Mouse (Mus musculus) ES-Bruce4 (cell line): Measurements from ENCODE around the gene Lta. TPM values are rescaled to one million over a fixed set of nuclear protein-coding genes. Genes with fewer than 3 reads are reported as not detected.
"Not testable (repeated sequence)": the region's sequence is repeated elsewhere in the genome, so short reads cannot be mapped to it uniquely, and the experiment has no call there.

Experiments
- H3K27ac ChIP-seq: 2 replicates; pipeline ENCODE4 v1.5.1; 2012; ENCODE audit warnings: low read length, inconsistent platforms; ENCODE audit not compliant: insufficient read depth
- H3K27me3 ChIP-seq: 2 replicates; pipeline ENCODE4 v1.6.1; 2012; ENCODE audit warnings: mild to moderate bottlenecking, low read length, inconsistent platforms; ENCODE audit not compliant: control insufficient read depth, poor library complexity, insufficient read depth, severe bottlenecking
- H3K36me3 ChIP-seq: 2 replicates; pipeline ENCODE4 v1.6.1; 2012; ENCODE audit warnings: inconsistent platforms, mild to moderate bottlenecking, low read length, moderate library complexity; ENCODE audit not compliant: control insufficient read depth, poor library complexity, insufficient read depth, severe bottlenecking
- H3K4me1 ChIP-seq: one replicate; pipeline ENCODE4 v1.8.1; 2011; ENCODE audit warnings: low read length; ENCODE audit not compliant: control insufficient read depth, insufficient read depth
- H3K4me3 ChIP-seq: 2 replicates; pipeline ENCODE4 v1.5.1; 2011; ENCODE audit warnings: low read depth, mild to moderate bottlenecking, low read length
- H3K9ac ChIP-seq: 2 replicates; pipeline ENCODE4 v1.6.1; 2012; ENCODE audit warnings: low read depth, mild to moderate bottlenecking, inconsistent platforms; ENCODE audit not compliant: poor library complexity, severe bottlenecking
- H3K9me3 ChIP-seq: replicated peaks from 2 replicates; pipeline ENCODE4 v1.6.1; 2012; ENCODE audit warnings: mild to moderate bottlenecking, low read length, inconsistent platforms; ENCODE audit not compliant: control insufficient read depth, poor library complexity, insufficient read depth, severe bottlenecking
- CTCF ChIP-seq: IDR thresholded peaks from one replicate; pipeline ENCODE4 v1.8.1; 2011; ENCODE audit warnings: low read depth, low read length
- EP300 ChIP-seq: IDR thresholded peaks from 2 replicates; pipeline ENCODE4 v1.6.1; 2011; ENCODE audit warnings: low read depth, low read length; ENCODE audit not compliant: insufficient read depth
- POLR2A ChIP-seq: IDR thresholded peaks from one replicate; pipeline ENCODE4 v1.8.1; 2011; ENCODE audit warnings: low read length; ENCODE audit not compliant: insufficient read depth
- polyA plus RNA-seq: library from polyadenylated mRNA; stranded (reverse); fragments of >200 nt; gene quantifications from 2 replicates; pipeline ENCODE4 v1.2.4, GENCODE M21; 2011; ENCODE audit warnings: low read depth; ENCODE audit not compliant: missing spikeins, insufficient read depth, insufficient read length

Gene Lta
- polyA plus RNA-seq, 1 experiment: not detected

DNA sequence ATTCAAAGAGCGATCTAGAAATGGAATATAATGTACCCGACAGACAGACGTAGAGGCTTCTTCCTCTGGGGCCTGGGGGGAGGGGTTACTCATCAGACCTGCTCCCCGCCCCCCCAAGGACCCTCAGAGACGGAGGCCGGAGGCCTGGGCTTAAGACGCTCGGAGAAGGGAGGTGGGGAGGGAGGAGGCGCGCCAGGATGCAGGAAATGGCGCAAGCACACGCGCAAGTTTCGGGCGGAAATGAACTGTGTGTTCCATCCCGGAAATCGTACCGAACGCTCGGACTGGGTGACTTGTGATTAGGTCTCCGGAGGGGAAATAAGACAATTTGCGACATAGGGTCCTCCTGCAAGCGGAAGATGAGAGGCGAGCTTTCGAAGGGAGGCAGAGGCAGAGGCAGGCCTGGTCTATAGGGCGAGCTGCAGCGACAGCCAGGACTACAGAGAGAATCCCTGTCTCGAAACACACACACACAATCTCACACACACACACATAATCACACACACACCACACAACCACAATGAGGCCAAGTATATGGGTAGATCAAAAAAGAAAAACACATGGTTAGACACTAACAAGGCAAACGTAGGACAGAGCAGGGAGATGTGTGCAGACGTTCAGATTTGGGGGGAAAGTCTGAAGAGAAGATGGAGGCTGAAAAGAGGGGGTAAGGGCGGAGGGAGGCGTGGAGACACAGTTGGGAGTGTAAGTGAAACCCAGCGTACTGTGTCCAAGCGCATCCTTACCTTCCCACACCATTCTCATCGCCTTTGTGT, 30.7 kb upstream of the Lta start, which contains the start of gene Nfkbil1:
Gene Nfkbil1, minus strand, starts transcription at position 179 of the 776 bp plus-strand sequence.
- no peaks in the 10 kb centered on the region for H3K27me3 ChIP-seq

DNA sequence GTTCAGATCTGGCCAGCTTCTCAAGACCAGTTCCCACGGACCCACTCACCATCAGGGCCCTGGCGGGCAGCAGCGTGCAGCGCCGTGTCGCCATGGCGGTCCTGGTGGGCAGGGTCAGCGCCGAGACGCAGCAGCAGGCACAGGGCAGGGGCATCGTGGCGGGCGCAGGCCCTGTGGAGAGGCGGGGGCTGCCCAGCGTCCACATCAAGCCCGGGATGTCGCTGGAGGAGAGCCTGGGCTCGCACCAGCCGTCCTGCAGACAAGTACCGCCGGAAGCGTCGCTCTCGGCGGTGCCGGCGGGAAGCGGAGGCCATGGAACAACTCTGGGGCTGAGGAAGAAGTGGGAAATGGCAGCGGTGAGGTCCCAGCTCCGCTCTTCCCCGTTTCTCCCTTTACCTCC, 29.8 kb upstream of the Lta start:
- peak overlapping the region; percentile 84 for H3K4me3 ChIP-seq
- H3K9me3 ChIP-seq: no peaks in the 10 kb centered on the region
- no peaks in the 10 kb centered on the region for H3K4me1 ChIP-seq
- H3K27me3 ChIP-seq: no peaks in the 10 kb centered on the region
- TF ChIP-seq POLR2A: no peak
- no peak for TF ChIP-seq EP300
- TF ChIP-seq CTCF: no peak
- H3K27ac ChIP-seq: no peak overlapping the region
- H3K9ac ChIP-seq: peak overlapping the region; percentile 64
- H3K36me3 ChIP-seq: peaks cover 5% of the 10 kb centered on the region; the same call in 1 of the 2 replicates

More for the DNA sequence above, 30.7 kb upstream of the Lta start, which contains the start of gene Nfkbil1:
- Histone ChIP-seq H3K36me3 (0 out of 2 replicates have a peak, but pooled peaks cover 3% of the 10 kb centered on the region), H3K4me1 (no peaks in the 10 kb centered on the region), H3K4me3 (peak within 1 kb of the TSS; percentile 84), H3K27ac (peak within 1 kb of the TSS; percentile 70), H3K9ac (peak within 1 kb of the TSS; percentile 64), H3K9me3 (no peaks in the 10 kb centered on the region)
- TF ChIP-seq POLR2A (peak; percentile 54), EP300 (0 out of 2 replicates have a peak, but pooled peaks have one; percentile 53), CTCF (no peak)

DNA sequence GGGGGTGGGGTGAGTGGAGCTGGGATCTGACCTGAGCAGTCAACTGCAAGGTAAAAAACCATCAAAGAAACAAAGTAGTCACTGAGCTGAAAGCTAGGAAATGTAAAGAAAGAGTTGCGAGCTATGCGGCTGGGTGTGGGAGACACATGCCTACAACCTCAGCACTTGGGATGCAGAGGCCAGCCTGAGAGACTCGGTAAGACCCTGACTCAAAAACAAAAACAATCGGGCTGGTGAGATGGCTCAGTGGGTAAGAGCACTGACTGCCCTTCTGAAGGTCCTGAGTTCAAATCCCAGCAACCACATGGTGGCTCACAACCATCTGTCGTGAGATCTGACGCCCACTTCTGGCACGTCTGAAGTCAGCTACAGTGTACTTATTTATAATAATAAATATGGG, 28.9 kb upstream of the Lta start:
- H3K27ac ChIP-seq, H3K27me3 ChIP-seq, H3K9me3 ChIP-seq, H3K4me3 ChIP-seq, H3K36me3 ChIP-seq, H3K4me1 ChIP-seq: not testable (repeated sequence)
- H3K9ac ChIP-seq: peak overlapping the region; percentile 64; the same call in 1 of the 2 replicates

DNA sequence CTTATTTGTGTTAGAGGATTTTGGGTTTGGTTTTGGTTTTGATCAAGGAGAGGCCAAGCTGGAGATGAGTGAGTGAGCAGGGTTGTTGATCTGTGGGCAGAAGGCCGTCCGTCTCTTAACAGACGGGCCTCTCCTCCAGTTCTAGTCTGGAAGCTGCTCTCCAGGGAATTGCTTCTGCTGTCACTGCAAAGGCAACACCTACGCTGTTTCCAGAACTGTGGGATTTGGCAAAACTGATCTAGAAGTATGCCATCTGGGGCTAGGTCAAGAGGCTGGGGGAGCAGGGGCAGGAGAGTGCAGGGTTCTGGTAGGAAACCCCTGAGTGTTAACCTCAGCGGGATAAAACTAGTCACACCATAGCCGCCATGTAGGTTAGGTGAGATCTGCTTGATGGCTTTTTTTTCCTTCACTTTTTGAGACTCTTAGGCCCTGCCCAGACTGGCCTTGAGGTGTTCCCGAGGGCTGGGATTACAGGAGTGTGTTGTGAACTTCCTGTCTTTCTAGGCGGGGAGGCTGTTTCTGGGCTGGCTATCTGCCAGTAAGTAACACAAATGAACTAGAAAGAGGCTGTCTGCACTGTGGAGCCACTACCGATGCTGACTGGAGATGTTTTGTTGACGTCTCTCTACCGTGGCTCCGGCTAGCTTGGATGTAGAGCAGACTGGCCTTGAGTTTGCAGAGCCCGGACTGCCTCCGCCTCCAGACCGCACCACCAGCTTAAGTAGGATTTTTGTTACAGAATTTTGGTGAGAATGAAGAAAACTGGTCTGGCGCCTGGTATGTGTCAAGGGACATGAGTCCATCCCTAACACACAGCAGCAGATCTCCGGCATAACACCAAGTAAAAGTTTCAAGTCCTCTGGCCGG, 28.2 kb upstream of the Lta start, which contains the start of gene Atp6v1g2:
Gene Atp6v1g2, plus strand, starts transcription at position 547 of the 867 bp plus-strand sequence.
- H3K36me3 ChIP-seq: peaks cover 9% of the 10 kb centered on the region; the same call in 1 of the 2 replicates
- peak within 1 kb of the TSS; percentile 64 for H3K9ac ChIP-seq
- H3K27me3 ChIP-seq: no peaks in the 10 kb centered on the region
- no peak for TF ChIP-seq CTCF
- TF ChIP-seq POLR2A: no peak
- no peak for TF ChIP-seq EP300
- no peaks in the 10 kb centered on the region for H3K9me3 ChIP-seq
- no peaks in the 10 kb centered on the region for H3K4me1 ChIP-seq
- H3K27ac ChIP-seq: no peak within 1 kb of the TSS
- no peak within 1 kb of the TSS for H3K4me3 ChIP-seq

DNA sequence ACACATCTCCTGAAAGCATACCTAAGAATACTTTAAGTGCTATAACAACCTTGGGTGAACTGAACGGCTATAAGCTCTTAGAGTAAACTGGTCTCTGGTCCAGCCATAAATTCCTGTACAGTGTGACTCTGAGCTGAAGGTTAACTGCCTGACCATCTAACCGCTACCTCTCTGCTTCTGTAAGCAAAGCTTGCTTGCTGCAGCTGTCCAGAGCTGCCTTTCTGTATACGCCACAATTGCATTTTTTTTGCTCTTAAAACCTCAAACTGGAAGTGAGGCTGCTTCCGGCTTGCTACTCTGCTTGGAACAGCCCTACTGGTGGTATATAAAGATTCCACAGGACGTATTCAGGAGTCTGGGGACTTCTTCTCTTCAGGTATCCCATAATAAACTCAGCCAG, 27.5 kb upstream of the Lta start:
- Histone ChIP-seq H3K4me3 (no peak overlapping the region), H3K27me3 (no peaks in the 10 kb centered on the region), H3K36me3 (peaks cover 9% of the 10 kb centered on the region; the same call in 1 of the 2 replicates), H3K9me3 (no peaks in the 10 kb centered on the region), H3K4me1 (no peaks in the 10 kb centered on the region), H3K27ac (no peak overlapping the region), H3K9ac (no peak overlapping the region)
- TF ChIP-seq EP300: no peak

DNA sequence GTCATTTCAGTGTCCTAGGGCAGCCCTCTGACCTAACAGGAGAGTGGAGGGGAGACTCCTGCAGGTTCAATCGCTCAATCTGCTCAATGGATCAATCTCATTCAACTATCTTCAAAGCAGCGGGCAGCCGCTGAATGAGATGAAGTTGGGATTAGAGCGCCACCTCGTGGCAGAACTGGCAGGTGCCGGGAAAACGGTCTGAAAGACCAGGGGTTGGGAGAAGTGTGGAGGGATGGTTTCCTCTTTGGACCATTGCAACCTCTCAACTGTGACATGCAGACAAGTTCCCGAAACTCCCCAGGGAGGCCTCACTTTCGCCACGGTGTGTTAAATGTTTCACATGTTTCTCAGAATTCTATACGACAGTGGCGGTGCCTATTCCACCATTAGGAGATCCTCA, 26.9 kb upstream of the Lta start:
- Histone ChIP-seq H3K27me3 (no peaks in the 10 kb centered on the region), H3K9ac (no peak overlapping the region), H3K36me3 (peaks cover 9% of the 10 kb centered on the region; the same call in 1 of the 2 replicates), H3K9me3 (no peaks in the 10 kb centered on the region), H3K4me1 (no peaks in the 10 kb centered on the region), H3K27ac (no peak overlapping the region), H3K4me3 (no peak overlapping the region)
- TF ChIP-seq CTCF (peak; percentile 97), POLR2A (no peak)
